Mouse (Mus musculus): ENCODE data around the gene Gstt1.

The Gstt1 gene

GRCm38 (mm10) chr10:75764519-75765473, 33.6 kb downstream of the Gstt1 start:
- DNase-seq (ENCODE audit: low spot score in 2 of 2), result peak; percentile 43 to 67

GRCm38 (mm10) chr10:75763682-75764518, 34.5 kb downstream of the Gstt1 start, which contains the start of gene Cabin1:
Cabin1 (minus strand) TSS chr10:75764341.
- DNase-seq (ENCODE audit: low spot score in 2 of 2), result peak; percentile 97

GRCm38 (mm10) chr10:75762413-75762812, 36.0 kb downstream of the Gstt1 start:
- no peak for DNase-seq (ENCODE audit: low spot score in 2 of 2)

GRCm38 (mm10) chr10:75760311-75760710, 38.1 kb downstream of the Gstt1 start:
- no peak for DNase-seq (ENCODE audit: low spot score in 2 of 2)

GRCm38 (mm10) chr10:75756719-75757118, 41.7 kb downstream of the Gstt1 start:
- no peak for DNase-seq (ENCODE audit: low spot score in 2 of 2)

- DNase-seq (ENCODE audit: low spot score in 2 of 2), result peak; percentile 28 to 65
Observed at GRCm38 (mm10) chr10:75744017-75744416, 54.4 kb downstream of the Gstt1 start.

GRCm38 (mm10) chr10:75743369-75743768, 55.0 kb downstream of the Gstt1 start:
- no peak for DNase-seq (ENCODE audit: low spot score in 2 of 2)

- DNase-seq (ENCODE audit: low spot score in 2 of 2), result no peak
Observed at GRCm38 (mm10) chr10:75740866-75741265, 57.5 kb downstream of the Gstt1 start.
